Mouse (Mus musculus) lung, embryonic 16.5 days (tissue): Measurements from ENCODE around the gene Cacng6. TPM values are rescaled to one million over a fixed set of nuclear protein-coding genes. Genes with fewer than 3 reads are reported as not detected.

ENCODE experiments used
- ATAC-seq: fragments of 200-750 bp; cut with Nextera tagmentation; 2 replicates; pipeline ENCODE4 v1.8.0; 2017; ENCODE audit warnings: low read depth, mild to moderate bottlenecking, moderate library complexity
- H3K27ac ChIP-seq: fragments of 300-500 bp; sonication (generic); 2 replicates; pipeline ENCODE4 v1.5.1; 2014; ENCODE audit warnings: mild to moderate bottlenecking, control low read depth, low read length
- H3K27me3 ChIP-seq: fragments of 300-500 bp; sonication (generic); 2 replicates; pipeline ENCODE4 v1.6.1; 2014; ENCODE audit warnings: low read depth, low read length, mixed read lengths; ENCODE audit not compliant: control insufficient read depth, insufficient read depth
- H3K36me3 ChIP-seq: fragments of 300-500 bp; sonication (generic); 2 replicates; pipeline ENCODE4 v1.6.1; 2014; ENCODE audit warnings: low read length; ENCODE audit not compliant: control insufficient read depth, insufficient read depth
- H3K4me1 ChIP-seq: fragments of 300-500 bp; sonication (generic); replicated peaks from 2 replicates; pipeline ENCODE4 v1.6.1; 2014; ENCODE audit warnings: low read length, mixed read lengths; ENCODE audit not compliant: control insufficient read depth, insufficient read depth
- H3K4me2 ChIP-seq: fragments of 300-500 bp; sonication (generic); 2 replicates; pipeline ENCODE4 v1.6.1; 2014; ENCODE audit warnings: low read depth, low read length, control low read depth
- H3K4me3 ChIP-seq: fragments of 300-500 bp; sonication (generic); 2 replicates; pipeline ENCODE4 v1.5.1; 2014; ENCODE audit warnings: mild to moderate bottlenecking, low read length, control low read depth
- H3K9ac ChIP-seq: fragments of 300-500 bp; sonication (generic); 2 replicates; pipeline ENCODE4 v1.6.1; 2014; ENCODE audit warnings: low read length, control low read depth
- H3K9me3 ChIP-seq: fragments of 300-500 bp; sonication (generic); 2 replicates; pipeline ENCODE4 v1.6.1; 2016; ENCODE audit warnings: low read length; ENCODE audit not compliant: control insufficient read depth
- WGBS: fragments of 180-500 bp; shearing (Covaris S2); extraction: QIAGEN DNeasy Blood & Tissue Kit; methylation state at CpG from one replicate; pipeline ENCODE4 v1.1.7; 2014; 5-methylcytosine and 5-hydroxymethylcytosine counted together
- polyA plus RNA-seq: library from polyadenylated mRNA; unstranded; fragments of >200 nt; fragmentation: Nextera tagmentation; extraction: Ambion mirVana; gene quantifications from 2 replicates; pipeline ENCODE4 v1.2.1, GENCODE M21; 2015

Gene Cacng6
- polyA plus RNA-seq: 0.19 and 0.70 TPM in 2 replicates

GRCm38 (mm10) chr7:3423895-3424294, at the start of gene Cacng6:
Gene Cacng6 (plus strand): TSS chr7:3424195.
- Histone ChIP-seq H3K27me3 (peaks cover 39% of the 10 kb centered on the region), H3K4me1 (no peaks in the 10 kb centered on the region), H3K4me3 (0 out of 2 replicates have a peak within 1 kb of the TSS, but pooled peaks have one; percentile 5), H3K9ac (no peak within 1 kb of the TSS), H3K9me3 (no peaks in the 10 kb centered on the region), H3K4me2 (peak within 1 kb of the TSS; percentile 32; the same call in 1 of the 2 replicates), H3K27ac (no peak within 1 kb of the TSS), H3K36me3 (no peaks in the 10 kb centered on the region)
- 33% methylated on average over 4 of the region's 4 CpGs for WGBS
- ATAC-seq: no peak

DNA sequence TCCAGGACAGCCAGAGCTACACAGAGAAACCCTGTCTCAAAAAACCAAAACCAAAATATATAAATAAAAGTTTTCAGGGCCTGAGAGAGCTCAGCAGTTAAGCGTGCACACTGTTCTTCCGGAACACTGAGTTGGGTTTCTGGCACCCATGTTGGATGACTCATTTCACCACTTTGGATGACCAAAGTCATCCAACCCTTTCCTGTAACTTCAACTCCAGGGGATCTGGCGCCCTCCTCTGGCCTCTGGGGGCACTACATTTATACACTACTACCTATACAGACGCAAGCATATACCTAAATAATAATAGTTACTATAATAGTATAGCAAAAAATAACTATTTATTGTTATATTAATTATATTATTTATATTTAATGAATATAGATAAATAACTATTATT, 47.2 kb upstream of the Cacng6 start:
- 47% methylated on average over 4 of the region's 4 CpGs for WGBS
- no peak overlapping the region for H3K4me3 ChIP-seq
- no peak overlapping the region for H3K4me2 ChIP-seq
- no peak overlapping the region for H3K9ac ChIP-seq
- H3K36me3 ChIP-seq: no peaks in the 10 kb centered on the region
- ATAC-seq: no peak
- H3K4me1 ChIP-seq: no peaks in the 10 kb centered on the region
- H3K27me3 ChIP-seq: no peaks in the 10 kb centered on the region
- H3K27ac ChIP-seq: no peak overlapping the region
- no peaks in the 10 kb centered on the region for H3K9me3 ChIP-seq

DNA sequence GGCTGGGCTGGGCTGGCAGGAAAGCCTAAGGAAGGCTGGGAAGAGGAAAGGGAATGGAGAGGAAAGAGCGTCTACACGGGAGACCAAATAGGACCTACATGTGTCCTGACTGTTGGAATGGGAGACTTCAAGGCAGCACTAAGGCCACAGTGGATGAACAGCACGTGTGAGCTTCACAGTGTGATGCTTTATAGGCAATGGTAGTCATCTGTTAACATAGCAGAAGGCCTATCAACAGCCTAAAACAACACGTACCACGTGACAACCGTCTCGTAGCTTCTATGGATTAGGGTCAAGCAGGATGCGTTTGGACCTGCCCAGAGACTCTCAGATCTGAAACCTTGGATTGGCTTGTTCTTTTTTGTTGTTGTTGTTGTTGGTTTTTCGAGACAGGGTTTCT, 41.9 kb upstream of the Cacng6 start:
- no peak overlapping the region for H3K4me3 ChIP-seq
- no peaks in the 10 kb centered on the region for H3K27me3 ChIP-seq
- ATAC-seq: no peak
- WGBS: 75% methylated on average over 9 of the region's 9 CpGs
- H3K27ac ChIP-seq: no peak overlapping the region
- no peak overlapping the region for H3K4me2 ChIP-seq
- H3K9ac ChIP-seq: no peak overlapping the region
- no peaks in the 10 kb centered on the region for H3K9me3 ChIP-seq
- no peaks in the 10 kb centered on the region for H3K36me3 ChIP-seq
- no peaks in the 10 kb centered on the region for H3K4me1 ChIP-seq

GRCm38 (mm10) chr7:3384807-3385319, 39.1 kb upstream of the Cacng6 start:
- H3K27ac ChIP-seq: no peak overlapping the region
- ATAC-seq: no peak
- no peaks in the 10 kb centered on the region for H3K27me3 ChIP-seq
- 79% methylated on average over 5 of the region's 5 CpGs for WGBS
- peaks cover 2% of the 10 kb centered on the region; the same call in 1 of the 2 replicates for H3K4me1 ChIP-seq
- H3K9ac ChIP-seq: no peak overlapping the region
- H3K4me3 ChIP-seq: no peak overlapping the region
- H3K9me3 ChIP-seq: no peaks in the 10 kb centered on the region
- no peaks in the 10 kb centered on the region for H3K36me3 ChIP-seq
- H3K4me2 ChIP-seq: no peak overlapping the region

DNA sequence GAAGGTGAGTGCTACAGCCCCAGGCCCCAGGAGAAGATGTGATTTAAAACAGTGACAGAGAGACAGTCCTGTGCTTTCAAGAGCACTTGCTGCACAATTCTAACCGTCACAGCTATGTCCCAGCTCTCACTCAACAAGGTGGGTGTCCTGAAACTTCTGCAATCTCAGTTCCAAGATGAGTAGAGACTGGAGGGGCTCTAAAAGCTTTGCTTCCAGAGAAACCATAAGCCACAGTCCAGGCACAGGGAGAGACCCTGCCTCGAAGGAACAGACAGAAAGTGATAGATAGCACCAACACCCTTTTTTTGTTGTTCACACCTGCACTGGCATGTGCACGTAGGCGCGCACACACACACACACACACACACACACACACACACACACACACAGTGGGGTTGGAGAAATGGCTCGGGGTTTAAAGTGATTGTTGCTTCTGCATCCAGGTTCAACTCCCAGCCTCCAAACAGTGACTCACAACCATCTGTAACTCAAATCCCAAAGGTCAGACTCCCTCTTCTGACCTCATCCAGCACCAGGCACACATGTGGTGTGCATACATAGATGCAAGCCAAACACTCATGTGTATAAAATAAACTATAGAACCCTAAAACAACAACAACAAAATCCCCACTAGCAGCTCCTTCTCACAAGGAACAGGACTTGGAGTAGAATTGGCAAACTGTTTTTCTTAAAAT, 37.8 kb upstream of the Cacng6 start:
- Histone ChIP-seq H3K9me3 (no peaks in the 10 kb centered on the region), H3K27me3 (no peaks in the 10 kb centered on the region)
- WGBS: 70% methylated on average over 6 of the region's 6 CpGs

DNA sequence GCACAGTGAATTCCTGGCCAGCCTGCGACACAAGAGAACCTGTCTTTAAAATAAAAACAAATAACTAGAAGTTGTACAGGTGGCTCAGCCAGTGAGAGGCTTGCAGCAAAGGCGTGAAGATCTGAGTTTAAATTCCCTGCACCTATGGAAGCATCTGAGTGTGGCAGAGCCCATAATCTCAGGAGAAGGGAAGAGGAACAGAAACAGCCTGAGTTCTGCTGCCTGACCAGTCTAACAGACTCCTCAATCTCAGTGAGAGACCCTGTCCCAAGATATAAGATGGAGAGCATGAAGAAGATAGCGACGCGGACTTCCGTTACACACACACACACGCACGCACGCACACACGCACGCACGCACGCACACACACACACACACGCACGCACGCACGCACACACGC, 36.2 kb upstream of the Cacng6 start:
- H3K4me1 ChIP-seq: peaks cover 5% of the 10 kb centered on the region; the same call in 1 of the 2 replicates
- no peaks in the 10 kb centered on the region for H3K36me3 ChIP-seq
- no peak for ATAC-seq
- H3K9me3 ChIP-seq: no peaks in the 10 kb centered on the region
- WGBS: 80% methylated on average over 17 of the region's 18 CpGs
- no peak overlapping the region for H3K4me2 ChIP-seq
- H3K27ac ChIP-seq: no peak overlapping the region
- H3K9ac ChIP-seq: no peak overlapping the region
- H3K27me3 ChIP-seq: no peaks in the 10 kb centered on the region; the same call in 1 of the 2 replicates
- H3K4me3 ChIP-seq: no peak overlapping the region

More for the DNA sequence above, 37.8 kb upstream of the Cacng6 start:
- Histone ChIP-seq H3K36me3 (no peaks in the 10 kb centered on the region), H3K4me3 (no peak overlapping the region), H3K27ac (no peak overlapping the region), H3K4me2 (no peak overlapping the region), H3K4me1 (peaks cover 4% of the 10 kb centered on the region; the same call in 1 of the 2 replicates), H3K9ac (no peak overlapping the region)
- ATAC-seq: no peak

DNA sequence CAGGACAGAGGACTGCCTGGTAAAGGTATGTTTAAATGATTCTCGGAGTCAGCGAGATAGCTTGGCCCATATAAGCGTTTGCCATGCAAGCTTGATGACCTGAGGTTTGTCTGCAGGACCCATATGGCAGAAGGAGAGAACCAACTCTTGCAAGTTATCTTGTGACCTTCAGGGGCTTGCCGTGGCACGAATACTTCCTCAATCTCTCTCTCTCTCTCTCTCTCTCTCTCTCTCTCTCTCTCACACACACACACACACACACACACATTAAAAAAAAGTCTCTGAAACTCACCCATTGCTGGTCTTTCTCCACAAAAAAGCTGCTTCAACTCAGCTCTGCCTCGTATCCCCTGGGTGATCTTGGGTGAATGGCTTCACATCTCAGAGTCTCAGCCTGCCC, 35.1 kb upstream of the Cacng6 start:
- Histone ChIP-seq H3K9me3 (no peaks in the 10 kb centered on the region), H3K4me3 (no peak overlapping the region), H3K27ac (no peak overlapping the region), H3K36me3 (no peaks in the 10 kb centered on the region), H3K4me1 (peaks cover 5% of the 10 kb centered on the region; the same call in 1 of the 2 replicates), H3K9ac (no peak overlapping the region), H3K27me3 (no peaks in the 10 kb centered on the region; the same call in 1 of the 2 replicates), H3K4me2 (no peak overlapping the region)
- no peak for ATAC-seq
- WGBS: 47% methylated on average over 6 of the region's 6 CpGs

DNA sequence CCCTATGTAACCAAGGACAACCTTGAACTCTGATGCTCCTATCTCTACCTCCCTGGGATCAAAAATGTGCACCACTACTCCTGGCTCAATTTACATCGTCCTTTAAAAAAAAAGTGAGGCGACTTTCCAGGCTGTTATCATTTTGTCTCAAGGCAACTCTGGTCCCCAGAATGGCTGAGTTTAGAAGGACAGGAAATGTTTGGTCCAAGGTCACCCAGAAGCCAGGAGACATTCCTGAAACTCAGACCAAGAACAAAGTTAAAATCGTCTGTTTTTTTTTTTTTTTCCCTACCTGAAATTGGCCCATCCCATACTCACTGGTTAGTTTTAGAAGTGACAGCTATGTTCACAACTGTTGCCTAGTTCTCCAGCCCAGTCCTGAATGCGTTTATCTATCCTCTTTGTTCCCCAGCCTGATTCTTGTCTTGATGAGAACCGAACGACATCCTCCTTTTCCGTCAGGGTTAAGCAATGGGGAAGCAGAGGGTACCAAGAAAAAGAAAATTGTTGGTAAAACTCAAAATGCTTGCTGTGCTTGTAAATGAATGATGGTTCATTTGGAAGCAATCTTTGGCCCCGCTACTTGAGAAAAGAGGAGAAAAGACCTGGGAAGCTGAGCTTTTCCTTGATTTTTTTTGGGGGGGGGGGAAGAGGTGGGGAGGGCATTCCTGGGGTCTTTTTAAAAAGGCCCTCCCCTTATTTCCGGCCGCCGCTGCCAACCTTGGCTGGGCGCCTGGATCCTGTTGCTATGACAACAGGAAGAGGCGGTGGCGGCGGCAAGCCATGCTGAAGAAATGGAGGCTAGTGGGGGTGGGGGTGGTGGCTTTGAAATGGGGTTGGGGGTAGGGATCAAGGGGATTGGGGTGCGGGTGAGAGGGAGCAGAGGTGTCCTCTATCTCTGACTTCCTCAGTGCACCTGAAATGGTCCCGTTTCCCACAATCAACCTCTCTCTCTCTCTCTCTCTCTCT, 34.3 kb upstream of the Cacng6 start:
- Histone ChIP-seq H3K27ac (no peak overlapping the region), H3K4me1 (peaks cover 5% of the 10 kb centered on the region; the same call in 1 of the 2 replicates), H3K9me3 (no peaks in the 10 kb centered on the region), H3K4me3 (peak overlapping the region; percentile 34), H3K4me2 (peak overlapping the region; percentile 57), H3K9ac (no peak overlapping the region), H3K27me3 (no peaks in the 10 kb centered on the region; the same call in 1 of the 2 replicates), H3K36me3 (no peaks in the 10 kb centered on the region)
- WGBS: 1% methylated on average over 17 of the region's 17 CpGs
- peak; percentile 77 for ATAC-seq
